Mouse (Mus musculus) thymus, adult 18-20 months (tissue): ENCODE data around the gene Atp8a2.
"Not testable (repeated sequence)": the region's sequence is repeated elsewhere in the genome, so short reads cannot be mapped to it uniquely, and the experiment has no call there.

ENCODE experiments used
- DNase-seq, 2 experiments: peaks; one replicate each; pipeline ENCODE4 v3.0.0; 2022; ENCODE audit warnings: mixed read lengths in 2 of 2

Atp8a2 gene

DNA sequence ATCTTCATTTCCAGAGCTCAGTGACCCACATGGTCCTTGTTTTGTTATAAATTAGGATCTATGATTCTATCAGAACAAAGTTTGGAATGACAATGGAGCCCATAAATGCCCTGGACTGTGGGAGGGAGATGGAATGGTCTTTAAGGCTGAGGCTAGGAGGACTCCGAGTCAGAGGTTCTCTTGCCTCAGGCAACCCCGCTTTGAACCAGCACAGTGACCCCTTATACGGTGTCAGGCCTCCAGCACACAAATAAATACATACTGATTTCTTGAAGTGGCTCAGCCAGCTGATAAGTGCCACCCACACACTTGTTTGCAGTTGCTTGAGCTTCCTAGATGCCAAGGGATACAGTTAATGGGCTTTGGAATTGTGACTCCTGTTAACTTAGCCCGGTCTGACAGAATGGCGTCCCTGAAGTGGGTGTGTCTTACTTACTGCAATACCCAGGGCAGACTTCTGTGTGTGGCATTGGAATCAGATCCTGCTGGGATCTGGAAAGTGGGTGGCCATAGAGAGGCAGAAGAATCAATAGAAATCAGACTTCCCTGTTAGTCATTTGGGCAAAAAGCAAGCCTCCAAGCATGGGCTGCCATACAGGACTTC is 563.6 kb downstream of the Atp8a2 start:
- DNase-seq: no peak

DNA sequence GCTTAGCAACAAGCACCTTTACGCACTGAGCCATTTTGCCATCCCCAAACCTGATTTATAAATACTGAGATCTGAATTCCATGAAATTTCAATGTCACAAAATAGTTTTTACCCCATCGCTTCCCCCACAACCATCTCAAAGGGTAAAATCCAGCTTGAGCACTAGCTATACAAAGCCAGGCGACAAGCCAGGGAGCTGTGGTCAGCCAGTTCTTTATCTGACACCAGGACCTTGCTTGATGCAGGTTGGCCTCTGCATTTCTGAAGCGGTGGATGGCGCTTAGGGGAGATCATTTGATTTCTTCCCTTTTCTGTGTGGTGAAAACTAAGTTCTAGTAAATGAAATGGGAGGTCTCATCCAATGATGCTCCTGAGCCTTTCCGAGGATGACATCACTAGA is 564.9 kb downstream of the Atp8a2 start:
- DNase-seq: no peak

DNA sequence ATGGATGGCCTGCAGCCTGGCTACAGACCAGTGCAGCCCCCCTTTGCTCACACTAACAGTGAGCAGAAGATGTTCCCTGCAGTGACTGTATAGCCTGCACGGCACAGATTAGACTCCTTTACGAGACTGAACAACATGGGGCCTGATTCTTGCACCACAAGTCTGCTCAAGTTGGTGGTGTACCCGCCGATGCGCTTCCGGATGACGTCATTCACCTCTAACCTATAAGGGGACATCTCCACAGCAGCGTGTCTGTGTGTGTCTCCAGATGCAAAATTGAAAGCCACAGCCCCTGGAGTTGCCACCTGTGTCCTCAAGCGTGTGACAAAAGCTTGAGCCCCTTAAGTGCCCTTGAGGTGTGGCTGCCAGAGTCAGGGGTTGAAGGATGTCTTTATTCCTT is 566.9 kb downstream of the Atp8a2 start:
- DNase-seq: no peak

DNA sequence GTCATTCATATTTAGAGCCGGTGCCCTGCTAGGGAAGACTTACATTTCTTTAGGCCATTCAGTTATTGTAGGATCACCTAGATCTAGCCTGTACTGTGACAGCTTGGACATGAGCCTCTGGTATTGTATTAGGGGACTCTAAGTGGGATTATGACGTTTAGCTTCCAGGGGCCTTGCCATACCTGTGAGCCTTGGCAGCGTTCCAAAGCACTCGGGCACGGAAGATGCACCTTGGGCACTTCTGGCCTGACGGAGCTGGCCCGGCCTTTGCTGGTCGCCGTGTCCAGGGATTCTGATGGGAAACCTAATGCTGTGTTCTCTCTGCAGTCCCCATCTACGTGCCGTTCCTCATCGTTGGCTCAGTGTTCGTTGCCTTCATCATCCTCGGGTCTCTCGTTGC is 567.7 kb downstream of the Atp8a2 start:
- no peak for DNase-seq

DNA sequence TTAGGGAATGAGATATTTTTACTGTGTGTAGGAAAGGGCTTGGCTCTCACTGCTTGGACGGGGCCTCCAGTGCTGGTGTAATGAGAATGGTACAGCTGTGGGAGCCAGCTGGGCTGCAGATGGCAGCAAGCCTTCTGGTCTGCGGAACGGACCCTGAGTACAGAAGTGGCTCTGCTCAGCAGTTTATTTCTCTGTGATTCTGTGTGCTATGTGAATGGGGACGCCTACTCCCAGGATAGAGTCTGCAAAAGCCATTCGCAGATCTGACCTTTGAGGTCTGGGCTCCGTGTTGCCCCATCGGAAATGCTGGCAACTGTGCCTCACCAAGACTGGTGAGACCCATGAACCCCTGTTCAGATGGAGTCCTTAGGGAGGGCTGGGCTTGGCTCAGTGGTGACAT is 569.2 kb downstream of the Atp8a2 start:
- no peak for DNase-seq

DNA sequence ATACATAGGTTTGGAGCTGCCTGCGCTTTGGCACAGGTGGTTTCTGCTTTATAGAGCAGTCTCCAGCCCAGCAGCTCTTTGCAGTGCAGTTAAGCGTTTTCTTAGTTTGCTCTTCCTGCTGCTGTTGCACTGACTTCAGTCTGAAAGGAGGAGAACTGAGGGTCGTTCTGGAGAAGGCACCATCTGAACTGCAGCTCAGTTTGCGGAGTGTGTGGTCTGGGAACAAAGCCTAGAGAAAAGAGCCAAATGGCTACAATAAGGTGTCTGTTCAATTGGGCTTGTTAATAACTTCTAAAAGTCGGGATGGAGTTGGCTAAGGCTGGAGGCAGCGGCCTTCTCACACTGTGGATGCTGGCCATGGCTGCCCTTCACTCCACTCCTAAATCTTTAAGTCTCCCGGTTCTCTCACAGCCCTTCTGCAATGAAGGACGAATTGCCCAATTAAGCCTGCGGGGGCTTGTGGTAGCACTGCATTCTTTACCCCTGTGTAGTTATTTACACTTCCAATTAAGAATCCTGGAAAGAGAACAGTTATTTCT is 569.8 kb downstream of the Atp8a2 start:
- DNase-seq: no peak

DNA sequence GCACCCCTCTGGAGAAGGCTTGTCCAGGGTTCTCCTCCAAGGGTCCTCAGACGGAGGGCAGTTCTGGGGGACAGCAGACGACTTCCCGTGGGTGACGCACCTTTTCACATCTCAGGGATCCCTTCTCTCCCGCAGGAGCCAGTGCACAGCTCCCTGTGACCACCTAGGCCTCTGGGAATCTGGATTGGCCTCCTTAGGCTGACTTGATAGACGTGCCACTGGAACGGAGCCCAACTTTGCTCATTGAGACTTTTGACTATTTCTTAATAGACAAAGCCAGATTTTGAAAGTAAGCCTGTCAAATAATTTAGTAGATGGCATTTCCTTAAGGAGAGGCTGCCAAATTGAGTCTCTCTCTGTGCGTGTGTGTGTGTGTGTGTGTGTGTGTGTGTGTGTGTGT is 570.3 kb downstream of the Atp8a2 start:
- DNase-seq: no peak

DNA sequence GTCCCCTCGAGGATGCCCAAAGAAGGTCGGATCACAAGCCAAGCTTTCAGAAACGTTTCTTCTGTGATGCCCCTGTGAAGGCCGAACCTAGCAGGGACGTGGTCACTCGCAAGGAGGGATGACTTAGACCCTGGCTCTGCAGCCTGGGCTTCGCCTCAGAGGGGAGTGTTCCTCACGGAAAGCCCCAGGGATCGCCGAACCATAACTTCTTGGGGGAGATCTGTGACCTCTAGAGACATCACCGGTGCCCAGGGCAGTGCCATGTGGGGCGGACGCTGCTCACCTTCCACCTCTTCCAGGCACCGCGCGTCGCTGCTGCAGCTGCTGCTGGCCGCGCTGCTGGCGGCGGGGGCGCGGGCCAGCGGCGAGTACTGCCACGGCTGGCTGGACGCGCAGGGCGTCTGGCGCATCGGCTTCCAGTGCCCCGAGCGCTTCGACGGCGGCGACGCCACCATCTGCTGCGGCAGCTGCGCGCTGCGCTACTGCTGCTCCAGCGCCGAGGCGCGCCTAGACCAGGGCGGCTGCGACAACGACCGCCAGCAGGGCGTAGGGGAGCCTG is 571.1 kb downstream of the Atp8a2 start:
- DNase-seq: no peak

DNA sequence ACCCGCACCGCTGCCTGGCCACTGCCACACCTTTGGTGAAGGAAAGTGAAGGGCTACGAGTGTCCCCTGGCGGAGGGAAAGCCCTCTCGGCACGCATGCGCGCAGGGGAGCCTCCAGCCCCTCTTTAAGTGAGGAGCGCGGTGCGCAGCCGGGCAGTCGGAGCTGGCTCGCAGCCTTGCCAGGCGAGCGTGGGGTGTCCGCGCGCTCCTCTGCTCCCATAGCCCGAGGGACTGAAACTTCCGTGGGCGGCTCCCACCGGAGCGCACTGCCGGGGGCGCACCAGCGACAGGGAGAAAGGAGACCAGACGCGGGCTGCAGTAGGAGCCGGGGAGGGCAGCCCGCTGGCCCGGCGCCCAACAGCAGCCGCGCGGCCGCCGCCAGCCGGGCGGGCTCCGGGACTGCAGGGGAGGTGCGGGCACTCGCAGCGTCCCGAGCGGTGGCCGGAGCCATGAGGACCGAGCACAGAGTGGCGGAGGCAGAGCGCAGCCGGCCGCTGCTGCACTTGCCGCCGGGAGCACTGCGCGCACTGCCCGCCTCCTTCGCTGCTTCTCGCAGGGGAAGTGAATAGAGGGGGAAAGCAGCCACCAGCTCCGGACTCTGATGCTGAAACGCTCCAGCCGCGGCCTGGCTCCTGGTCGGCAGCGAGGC is 571.7 kb downstream of the Atp8a2 start, which contains the start of gene Shisa2:
Shisa2 (plus strand) TSS at position 151 of the 648 bp plus-strand sequence.
- peak in 1 of 2 experiments; percentile 15 for DNase-seq

DNA sequence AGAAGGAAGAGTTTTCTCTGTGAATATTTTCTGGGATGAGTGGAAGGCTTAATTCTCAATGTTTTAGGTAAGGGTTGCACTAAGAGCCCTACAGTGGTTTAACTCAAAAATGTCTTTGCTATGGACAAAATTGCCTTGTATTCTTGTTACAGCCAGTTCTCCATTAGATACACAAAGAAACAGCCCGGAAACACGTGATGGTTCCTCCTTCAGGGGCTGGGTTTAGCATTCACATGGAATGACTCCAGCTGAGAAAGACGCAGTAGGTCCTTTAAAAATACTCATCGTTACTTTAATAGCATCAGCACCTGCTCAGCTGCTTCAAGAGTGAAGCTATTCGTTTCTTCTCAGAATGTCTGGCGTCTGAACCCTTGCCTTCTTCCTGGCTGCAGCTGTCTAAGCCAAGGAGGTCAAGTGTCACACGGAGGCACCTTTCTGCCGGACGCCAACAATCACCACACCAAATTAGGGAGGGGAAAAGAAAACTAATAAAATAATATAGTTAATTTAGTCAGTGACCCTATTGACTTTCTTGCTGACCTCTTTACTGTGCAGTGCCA is 572.6 kb downstream of the Atp8a2 start:
- DNase-seq: no peak

DNA sequence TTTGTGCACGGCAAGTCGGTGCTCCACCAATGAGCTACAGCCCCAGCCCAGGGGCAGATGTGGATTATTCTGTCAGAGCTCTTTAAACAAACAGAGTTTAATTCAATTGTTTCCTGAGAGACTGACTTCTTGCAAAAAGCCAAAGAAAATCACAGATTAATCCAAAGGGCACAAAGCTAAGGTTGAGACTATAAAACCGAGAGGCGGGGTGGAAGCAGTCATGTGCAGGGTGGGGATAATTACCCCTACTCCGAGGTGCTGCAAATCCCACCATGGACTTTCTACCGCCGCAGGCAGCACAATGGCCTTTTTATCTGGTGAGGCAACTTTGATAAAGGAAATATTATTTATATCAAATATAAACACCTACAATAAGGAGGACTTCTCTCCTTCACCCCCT is 580.2 kb downstream of the Atp8a2 start:
- DNase-seq: no peak

DNA sequence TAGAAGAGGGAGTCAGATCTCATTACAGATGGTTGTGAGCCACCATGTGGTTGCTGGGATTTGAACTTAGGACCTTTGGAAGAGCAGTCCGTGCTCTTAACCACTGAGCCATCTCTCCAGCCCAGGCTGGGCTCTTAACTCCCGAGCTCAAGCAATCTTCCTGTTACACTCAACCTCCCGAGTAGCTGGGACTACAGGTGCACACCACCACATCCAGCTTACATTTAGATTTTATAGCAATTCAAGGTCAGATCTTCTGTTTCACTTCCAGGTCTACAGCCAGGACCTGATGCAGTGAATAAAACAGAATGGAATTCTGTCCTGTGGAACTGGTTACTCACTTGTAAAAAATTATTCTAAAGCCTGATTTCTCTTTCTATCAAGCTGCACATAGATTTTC is 582.8 kb downstream of the Atp8a2 start:
- DNase-seq: not testable (repeated sequence)

DNA sequence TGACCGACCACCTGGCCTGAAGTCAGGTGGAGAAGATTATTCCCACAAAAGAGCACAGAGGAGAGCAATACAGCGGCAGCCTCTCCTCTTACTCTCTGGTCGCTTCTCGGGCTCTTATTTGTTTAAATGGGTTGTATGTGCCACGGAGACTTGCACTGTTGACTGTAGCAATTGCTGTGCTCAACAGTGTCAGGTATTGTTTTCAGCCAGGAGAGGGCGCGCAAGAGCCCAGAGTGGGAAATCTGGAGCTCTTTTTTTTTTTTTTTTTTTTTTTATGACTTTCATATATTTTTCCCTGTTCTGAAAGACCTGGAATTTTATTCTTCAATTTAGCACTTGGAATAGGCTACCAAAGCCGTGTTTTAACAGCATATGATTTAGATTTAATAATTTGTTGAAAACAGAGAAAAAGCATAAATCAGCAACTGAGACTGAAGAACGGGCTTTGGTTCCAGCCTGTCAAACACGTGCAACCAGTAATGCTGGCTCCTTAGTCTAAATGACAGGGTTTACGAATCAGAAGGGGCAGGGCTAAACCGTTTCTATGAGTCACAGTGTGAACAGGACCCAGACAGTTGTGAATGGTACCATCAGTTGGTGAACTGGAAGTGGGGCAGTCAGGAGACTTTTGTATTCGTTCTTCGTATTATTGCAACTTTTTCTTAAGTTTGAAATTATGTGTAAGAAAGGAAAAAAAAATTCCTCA is 583.9 kb downstream of the Atp8a2 start:
- no peak for DNase-seq

DNA sequence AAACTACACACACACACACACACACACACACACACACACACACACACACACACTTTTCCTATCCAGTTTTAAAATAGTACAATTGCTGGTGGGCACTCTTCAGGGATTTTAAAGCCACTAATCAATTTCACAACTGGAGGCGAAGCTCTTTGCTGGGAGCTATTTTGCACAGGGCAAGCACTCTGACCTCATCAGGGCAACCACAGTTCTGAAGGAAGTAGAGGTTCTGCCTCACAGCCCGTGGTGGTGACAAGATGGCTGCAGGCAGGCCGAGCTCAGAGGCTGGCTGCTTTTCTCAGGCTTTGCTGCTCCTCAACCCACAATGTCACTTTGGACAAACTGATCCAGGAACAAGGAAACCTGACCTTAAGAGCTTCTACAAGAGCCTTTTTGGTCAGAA is 590.0 kb downstream of the Atp8a2 start:
- no peak for DNase-seq

DNA sequence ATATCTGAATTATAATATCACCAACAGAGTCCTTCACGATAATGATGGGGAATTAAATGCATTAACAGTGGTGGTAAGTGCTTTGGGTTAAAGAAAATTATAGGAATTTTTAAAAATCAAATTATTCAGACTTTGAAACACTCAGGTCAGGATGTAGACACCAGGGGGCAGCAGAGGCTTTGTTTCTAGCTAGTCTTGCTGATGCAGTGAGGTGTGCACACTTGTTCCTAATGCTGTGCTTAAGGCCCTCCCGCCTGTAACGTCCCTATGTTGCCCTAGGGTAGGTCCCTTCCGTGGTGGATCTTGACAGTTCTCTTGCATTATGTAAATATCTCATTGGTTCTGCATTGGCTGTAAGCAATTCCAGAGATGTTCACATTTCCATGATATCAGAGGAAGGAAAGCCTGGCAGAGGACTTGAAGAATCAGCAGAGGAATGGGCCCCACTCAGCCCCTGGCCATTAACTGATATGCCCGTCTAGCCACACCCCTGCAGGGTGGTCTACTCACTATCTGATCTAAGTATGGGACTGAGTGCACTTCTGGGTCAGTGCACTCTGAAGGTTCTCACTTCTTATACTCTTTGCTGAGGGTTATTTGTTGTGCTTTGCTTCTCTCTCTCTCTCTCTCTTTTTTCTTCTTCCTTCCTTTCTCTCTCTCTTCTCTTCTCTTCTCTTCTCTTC is 591.2 kb downstream of the Atp8a2 start:
- peak; percentile 11 to 31 for DNase-seq

DNA sequence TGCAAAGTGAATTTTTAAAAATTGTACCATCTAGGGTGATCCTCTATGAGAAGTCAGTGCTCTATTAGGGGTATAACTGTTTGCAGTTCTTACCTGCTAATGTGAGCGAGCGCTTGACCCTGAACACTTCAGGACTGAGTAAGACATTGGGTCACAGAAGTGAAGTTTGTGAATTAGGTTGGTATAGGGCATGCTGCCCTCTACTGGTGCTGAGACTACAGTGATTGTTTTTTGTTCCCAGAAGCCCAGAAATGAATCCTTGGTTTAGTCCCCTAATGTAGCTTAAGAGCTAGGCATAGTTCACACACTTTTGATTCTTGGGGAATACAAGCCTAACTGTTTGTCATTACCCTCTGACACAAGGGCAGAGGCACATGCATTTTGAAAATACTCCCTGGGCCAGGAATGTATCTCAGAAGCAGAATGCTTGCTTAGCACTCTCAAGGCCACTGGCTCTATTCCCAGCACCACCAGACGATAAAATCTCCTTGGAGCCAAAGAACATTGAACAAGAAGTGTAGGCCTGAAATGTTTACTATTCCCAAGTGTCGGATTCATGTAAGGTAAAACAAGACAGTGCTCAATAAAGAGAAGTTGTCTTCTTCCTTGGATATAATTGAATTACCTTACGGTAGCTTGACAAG is 592.9 kb downstream of the Atp8a2 start:
- DNase-seq: no peak

DNA sequence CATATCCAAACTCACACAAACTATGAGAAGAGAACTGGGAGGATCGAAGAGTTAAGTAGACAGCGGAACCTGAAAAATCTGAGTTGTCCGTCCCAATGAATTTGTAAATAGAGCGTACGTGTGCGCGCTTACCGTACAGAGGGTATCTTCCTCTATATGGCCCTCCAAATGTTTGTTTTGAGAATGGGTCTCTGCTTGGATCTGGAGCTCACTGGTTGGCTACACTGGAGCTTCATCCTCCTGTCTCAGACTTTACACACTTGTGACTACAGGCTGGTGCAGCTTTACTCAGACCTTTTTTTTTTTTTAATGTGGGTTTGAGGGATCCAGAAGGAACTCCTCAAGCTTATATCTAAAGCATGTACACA is 598.7 kb downstream of the Atp8a2 start:
- no peak for DNase-seq

DNA sequence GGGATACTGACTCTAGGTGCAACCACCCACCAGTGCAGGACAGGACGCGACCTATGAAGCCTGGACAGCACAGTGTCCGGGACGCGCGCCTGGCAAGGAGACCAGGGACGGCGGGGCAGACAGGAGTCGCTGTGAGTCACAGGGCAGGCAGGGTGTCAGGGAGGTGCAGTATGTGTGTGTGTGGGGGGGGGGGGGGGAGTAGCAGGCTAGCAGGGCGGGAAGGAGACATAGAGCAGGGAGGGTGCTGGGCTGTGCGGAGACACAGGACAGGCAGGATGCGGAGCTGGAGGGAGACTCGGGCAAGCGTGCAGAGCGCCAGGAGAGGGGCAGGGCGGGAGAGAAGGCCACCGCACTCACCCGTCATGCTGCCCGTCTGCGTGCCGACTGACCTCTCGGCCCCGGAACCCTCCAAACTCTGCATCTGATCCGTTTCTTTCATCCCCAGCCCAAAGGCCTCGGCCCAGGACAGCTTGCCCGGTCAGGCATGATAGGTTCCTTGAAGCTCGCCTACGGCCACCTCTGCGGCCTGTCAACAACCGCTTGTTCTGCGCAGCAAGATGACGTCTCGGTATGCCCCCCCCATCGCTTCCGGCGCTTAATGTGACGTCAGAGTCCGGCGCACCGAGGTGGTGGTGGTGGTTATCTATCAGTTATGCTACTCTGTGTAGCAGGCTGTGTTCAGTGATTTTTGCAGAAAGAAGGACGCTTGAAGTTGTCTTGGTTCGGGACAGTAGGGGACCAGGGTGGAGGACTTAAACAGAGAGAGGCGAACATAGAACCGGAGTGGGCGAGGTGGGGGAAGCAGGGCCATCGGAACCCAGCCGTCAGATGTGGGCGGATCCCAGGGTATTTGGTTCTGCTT is 599.4 kb downstream of the Atp8a2 start, which contains the start of gene Cdadc1:
Cdadc1 (minus strand) TSS at position 562 of the 862 bp plus-strand sequence.
- peak; percentile 82 to 87 for DNase-seq

DNA sequence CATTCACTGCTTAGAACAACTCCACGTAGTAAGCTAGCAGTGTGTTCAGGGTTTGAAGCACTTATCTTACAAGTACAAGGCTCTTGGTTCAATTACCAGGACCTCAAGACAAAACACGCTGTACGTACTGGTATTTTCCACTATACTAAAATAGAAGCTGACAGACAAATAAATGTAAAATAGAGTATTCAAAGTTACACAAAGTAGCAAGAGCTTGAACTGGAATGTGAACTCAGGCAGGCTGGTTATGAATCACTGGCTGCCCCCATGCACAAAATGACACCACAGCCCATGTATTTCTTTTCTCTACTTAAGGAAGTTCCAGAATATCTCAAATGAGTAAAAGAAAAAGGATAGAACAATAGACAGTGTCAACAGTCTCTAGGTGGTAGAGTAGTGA is 602.0 kb downstream of the Atp8a2 start:
- DNase-seq: no peak

DNA sequence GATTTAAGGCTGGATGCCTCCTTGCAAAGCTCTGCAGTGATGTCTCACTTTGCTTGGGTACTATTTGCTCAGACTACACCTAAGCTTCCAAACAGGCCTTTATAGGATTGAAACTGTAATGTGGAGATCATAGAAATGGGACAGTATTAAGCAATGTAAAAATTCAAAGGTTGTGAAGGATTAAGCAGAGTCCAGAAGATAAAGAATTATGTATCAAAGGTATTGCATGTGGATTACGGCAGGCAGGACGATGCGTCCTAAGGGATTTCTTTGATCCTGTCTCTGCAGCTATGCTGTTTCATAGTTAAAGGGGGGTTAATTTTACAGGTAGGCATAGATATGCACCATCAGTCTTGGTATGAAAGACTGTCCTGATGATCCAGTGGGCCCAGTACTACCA is 604.4 kb downstream of the Atp8a2 start:
- DNase-seq: no peak

DNA sequence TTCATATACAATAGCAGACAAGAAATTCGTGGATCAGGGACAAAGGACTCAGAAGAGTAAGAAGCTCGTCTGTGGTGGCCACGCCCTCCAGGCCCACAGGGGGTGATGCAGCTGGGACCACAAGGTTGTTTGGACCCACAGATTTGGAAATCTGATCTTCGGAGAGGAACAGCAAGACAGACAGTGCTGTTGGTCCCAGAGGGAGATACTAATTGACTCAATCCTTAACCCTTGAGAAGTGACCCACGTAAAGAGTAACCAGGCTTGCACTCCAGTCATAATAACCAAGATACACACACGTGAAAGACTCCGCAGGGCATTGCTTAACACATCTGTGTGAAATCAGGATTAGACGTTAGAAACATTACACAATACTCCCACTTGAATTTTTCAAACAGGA is 605.1 kb downstream of the Atp8a2 start:
- DNase-seq: no peak
